Mouse (Mus musculus): ENCODE measurements around the gene Spon2.

The Spon2 gene

DNA sequence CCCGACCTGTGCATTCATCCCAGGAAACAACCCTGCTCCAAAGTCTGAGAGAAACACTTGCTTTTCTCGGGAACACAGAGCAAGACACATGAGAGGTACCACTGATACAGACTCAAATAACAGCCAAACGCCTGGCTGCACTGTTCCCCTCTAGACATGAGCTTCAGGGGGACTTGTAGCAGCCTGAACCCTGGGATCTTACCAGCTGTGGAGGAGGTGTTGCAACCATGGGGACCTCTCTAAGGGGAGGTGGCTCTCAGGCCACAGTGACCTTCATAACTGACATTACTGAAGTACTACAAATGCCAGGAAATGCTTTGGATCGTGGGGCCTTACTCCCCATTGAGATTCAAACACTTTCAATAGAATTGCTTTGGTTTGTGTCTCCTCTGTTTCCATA lies 3.5 kb downstream of the Spon2 start:
- no peak for DNase-seq

DNA sequence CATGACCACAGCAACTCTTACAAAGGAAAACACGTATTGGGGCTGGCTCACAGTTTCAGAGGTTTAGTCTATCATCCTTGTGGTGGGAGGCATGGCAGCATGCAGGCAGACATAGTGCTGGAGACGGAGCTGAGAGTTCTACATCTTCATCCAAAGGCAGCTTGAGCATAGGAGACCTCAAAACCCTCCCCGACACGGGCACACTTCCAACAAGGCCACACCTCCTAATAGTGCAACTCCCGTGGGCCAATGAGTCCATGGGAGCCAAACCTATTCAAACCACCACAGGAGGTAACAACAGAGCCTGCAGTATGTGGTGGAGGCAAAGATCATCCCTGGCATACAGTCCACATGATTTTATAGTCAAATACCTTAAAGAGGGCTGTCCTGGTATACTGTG lies 7.0 kb downstream of the Spon2 start:
- DNase-seq: no peak

DNA sequence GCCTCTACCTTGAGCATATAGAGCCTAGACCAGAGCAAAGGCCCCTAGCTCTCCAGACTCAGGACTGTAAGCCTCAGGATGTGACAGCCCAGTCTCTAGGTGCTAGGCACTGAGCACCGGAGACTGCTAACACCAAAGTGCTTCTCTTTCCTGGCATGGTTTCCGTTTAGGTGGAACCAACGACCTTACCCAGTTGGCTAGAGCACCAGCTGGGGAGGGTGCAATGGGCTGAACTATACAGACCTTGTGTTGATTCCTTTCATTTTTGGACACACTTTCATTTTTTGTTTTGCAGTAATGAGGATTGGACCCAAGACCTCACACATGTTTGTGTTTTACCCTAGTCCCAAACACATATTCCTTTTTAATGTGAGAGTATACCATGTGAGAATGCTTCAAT lies 7.7 kb downstream of the Spon2 start:
- no peak for DNase-seq

DNA sequence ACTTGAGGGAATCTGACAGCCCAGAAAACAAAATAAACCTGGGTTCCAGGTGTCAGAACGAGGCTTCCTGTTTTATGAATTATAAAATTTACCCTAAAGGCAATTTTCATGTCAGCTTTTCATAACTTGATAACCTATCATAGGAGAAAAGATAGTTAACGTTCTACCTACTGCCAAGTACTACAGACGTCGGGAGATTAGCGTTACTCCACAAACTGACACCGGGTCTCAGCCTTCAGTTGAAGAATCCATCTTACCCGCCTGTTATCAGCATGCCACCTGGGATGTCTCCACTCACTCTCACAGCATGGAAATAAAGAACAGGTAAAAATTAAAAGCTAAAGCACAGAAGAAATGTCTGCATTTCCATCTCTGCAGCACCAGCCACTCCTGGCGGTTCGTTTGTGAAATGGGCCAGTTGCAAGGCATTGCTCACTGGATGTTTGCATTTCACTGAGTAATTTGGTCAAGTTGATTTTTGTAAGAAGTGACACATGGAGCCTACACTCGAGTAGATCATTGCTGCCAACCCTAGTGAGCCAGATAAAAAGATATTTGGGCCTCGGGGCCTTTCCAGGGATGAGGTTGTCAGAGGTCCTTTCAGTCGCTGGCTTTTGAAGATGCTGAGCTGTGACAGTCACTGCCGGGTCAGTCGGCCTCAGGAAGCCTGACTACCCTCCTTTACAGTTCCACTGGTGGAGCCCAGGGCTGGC lies 9.6 kb downstream of the Spon2 start:
- no peak for DNase-seq

DNA sequence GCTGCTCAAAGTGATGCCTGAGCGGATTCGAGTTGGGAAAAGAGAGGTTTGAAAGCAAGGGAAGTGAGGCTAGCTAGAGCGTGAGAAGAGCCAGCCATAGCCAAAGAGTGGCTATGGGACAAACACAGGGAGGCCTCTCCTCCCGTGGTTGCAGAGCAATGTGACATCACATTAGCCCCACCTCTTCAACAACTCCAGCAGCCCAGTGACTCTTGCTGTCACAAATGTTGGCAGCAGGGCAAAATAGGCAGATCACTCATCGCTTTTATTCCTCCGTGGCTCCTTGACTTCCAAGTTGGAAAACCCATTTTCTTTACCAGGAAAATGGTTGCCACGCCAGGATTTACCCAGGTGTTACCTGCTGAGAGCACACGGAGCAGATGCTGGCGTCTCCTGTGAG lies 11.1 kb downstream of the Spon2 start:
- no peak for DNase-seq

DNA sequence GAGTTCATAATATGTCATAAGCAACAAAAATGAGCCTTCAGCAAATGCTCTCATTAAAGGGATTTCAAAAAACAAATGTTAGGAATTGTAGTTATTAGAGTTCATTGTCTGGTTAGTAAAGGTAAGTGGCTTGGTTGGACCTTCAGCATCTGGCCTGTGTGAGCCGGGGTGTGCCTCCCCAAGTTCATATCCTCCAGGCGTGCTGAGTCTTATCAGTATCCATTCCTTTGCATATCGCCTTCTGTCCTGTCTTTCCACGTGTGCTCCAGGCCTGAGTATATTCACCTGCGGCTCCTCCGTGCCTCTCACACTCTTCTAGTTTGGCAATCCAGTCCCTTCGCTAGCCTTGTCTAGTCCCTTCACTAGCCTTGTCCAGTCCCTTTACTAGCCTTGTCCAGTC lies 11.9 kb downstream of the Spon2 start:
- DNase-seq: no peak

DNA sequence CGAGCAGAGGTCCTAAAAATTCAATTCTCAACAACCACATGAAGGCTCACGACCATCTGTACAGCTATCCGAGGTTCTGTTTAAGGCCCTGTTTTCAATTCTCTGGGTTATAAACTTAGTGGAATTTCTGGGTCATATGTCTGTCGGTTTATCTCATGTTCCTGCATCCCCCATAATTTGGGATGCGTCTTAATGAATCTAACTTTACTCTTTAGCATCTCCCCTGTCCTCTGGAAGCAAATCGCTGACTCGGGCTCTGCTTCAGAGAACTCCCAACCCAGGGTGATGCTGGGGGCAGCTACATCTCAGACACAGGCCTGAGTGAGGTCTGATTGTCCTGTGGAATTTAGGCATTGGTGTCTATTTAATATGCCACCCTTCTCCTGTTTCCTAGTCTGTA lies 14.0 kb downstream of the Spon2 start:
- no peak for DNase-seq

DNA sequence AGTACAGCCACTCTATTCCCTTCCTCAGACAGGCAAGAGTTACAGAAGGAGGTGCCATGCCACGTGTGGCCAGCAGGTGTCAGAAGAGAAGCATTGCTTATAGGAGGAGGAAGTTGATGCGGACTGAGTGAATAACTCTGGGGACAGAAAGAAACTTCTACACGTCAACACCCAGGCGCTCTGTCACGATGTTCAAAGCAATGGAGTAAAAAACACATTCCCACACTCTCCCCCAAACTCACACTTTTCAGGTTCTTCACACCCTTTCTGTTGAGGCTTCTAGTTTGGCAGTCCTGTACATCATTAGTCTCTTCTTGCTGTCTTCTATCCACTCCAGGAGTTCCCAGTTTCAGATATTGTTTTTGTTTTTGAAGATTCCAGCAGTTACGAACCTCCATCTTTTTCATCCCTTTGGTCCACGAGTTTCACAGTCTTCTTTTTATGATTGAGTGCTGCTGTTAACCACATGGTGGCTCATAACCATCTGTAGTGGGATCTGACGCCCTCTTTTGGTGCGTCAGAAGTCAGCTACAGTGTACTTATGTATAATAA lies 14.5 kb downstream of the Spon2 start:
- peak; percentile 51 to 81 for DNase-seq

DNA sequence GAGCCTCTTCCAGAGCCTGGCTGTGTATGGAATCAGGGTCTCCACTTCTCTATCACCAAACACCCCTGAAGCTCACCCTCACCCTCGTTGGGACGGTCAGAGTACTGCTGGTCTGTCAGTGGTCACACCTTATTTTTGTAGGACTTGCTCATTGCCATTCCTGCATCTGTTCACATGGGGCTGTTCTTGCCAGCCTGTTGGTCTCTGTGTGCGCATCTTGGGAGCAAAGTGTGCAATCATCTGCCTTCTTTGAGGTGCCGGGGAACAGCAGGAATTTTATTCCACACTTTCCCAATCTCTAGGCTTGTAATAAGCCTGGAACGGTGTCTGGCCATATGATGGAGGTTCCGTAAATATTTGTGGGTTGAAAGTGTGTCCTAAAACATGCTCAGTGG lies 15.1 kb downstream of the Spon2 start:
- no peak for DNase-seq

DNA sequence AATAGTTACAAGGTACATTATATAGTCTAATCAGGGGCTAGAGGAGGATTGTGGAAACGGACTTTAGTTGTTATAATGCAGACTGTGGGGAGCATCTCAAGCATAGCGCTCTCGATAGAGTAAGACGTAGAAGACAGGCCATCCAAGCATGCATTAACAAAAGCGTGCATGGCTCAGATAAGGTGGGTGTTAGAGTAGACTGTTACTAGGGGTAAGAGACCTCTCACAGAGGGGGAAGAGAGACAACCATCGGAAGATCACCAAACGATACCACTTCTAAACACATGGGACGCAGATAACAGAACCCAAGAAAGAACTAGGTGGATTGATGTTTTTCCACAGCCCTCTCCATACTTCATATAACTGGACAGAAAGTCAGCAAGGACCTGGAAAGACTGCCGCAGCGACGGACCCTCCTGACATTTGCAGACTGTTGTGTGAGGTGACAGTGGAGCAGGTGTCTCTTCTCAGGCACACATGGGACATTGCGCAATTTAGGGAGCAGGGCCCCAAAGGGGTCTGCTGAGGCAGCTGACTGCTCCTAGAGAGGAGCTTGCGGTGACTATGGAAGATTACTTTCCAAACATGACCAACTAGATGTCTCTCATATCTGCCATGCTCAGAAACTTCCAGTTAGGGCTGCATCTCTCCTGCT lies 15.6 kb downstream of the Spon2 start:
- no peak for DNase-seq

DNA sequence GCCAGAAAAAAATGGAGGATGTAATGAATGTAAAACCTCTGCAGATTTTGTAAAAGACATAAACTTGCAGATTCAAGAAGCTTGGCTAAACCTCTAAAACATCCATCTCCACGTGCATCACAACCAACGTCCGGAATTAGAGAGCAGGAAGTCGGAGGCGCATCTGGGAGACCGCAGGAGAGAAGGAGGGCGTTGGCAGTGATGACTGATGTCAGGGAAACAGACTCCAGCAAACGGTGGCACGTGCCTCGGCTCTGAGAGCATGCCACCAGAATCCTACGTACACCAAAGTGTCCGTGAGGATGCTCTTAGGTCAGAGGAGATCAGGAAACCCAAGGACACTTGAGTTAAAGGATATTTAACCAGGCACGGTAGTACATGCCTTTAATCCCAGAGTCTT lies 16.6 kb downstream of the Spon2 start:
- DNase-seq: no peak

DNA sequence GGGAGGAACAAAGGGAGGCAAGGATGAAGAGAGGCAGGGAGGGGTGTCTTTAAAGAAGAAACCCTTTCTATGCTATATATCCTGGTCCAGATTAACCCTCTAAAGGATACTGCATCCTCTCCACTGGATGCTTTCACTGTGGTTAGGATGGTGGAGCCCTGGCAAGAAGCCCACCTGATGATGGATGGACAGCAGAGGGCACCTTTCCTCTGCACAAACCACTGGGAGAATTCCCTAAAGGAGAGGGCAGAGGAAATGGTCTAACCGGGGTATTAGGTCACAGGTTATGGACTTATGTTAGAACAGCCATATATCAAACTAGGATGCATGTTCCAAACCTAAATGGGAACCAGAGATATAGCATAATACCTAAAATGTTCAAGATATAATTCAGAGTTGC lies 18.2 kb downstream of the Spon2 start:
- no peak for DNase-seq

DNA sequence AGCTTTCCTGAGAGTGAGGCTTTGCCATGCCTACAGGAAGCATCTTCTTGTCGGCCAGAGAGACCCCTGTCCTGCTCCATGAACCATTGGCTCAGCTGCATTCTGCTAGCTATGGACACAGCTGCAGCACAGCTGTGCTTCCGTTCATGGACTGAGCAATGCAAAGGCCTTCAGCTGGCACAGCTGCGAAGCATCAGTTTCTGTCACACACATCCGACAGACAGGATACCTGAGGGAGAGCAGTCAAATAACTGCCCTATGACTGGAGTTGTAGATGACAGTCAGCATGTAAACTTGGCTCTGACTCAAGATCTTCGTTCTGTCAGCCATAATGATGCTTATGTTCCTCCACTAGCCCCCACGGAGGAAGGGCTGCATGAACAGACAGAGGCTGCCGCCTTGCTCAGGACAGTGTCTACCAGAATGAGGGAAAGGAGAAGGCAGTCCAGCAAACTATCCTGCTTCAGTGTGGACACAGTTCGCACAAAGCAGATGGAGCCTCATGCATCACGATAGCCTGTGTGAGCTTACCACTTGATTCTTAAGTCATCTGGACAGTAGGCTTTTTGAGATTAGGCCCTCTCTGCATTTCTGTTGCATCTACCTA lies 22.9 kb downstream of the Spon2 start:
- no peak for DNase-seq

DNA sequence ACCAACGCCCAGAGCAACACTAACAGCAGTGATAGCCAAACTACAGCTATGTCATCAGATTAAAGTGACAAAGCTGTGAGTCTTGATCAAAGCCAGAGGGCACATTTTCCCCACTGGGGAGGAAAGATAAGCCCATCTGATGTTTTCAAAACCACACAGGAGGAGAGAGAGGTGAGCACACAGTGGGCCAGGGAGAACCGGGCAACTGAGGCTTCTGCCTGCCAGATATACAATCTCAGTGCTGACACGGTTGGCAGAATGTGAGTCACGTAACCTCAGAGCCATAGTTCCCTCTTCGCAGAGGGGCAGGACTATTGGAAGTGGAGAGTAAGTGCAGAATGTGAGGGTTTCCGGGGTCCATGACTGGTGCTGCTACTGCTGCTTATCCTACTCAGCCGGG lies 24.7 kb downstream of the Spon2 start:
- no peak for DNase-seq

Data from spleen, adult 18-20 months (tissue).